Mouse (Mus musculus) hindbrain, embryonic 10.5 days (tissue): ENCODE measurements around the gene Abca13. TPM values are rescaled to one million over a fixed set of nuclear protein-coding genes. Genes with fewer than 3 reads are reported as not detected.
"Not testable (repeated sequence)": the region's sequence is repeated elsewhere in the genome, so short reads cannot be mapped to it uniquely, and the experiment has no call there.

Source experiments
- DNase-seq: peaks from one replicate; pipeline ENCODE4 v3.0.0-alpha.2; 2017; ENCODE audit warnings: low spot score
- H3K27ac ChIP-seq: fragments of 300-500 bp; sonication (generic); 2 replicates; pipeline ENCODE4 v1.5.1; 2016; ENCODE audit warnings: mild to moderate bottlenecking, moderate library complexity
- H3K27me3 ChIP-seq: fragments of 300-500 bp; sonication (generic); 2 replicates; pipeline ENCODE4 v1.6.1; 2016; ENCODE audit warnings: mild to moderate bottlenecking; ENCODE audit not compliant: poor library complexity, insufficient read depth, severe bottlenecking
- H3K36me3 ChIP-seq: fragments of 300-500 bp; sonication (generic); 2 replicates; pipeline ENCODE4 v1.6.1; 2016; ENCODE audit warnings: mild to moderate bottlenecking, moderate library complexity
- H3K4me1 ChIP-seq: fragments of 300-500 bp; sonication (generic); replicated peaks from 2 replicates; pipeline ENCODE4 v1.6.1; 2016; ENCODE audit warnings: mild to moderate bottlenecking
- H3K4me3 ChIP-seq: fragments of 300-500 bp; sonication (generic); 2 replicates; pipeline ENCODE4 v1.5.1; 2016; ENCODE audit warnings: mild to moderate bottlenecking, moderate library complexity
- H3K9me3 ChIP-seq: fragments of 300-500 bp; sonication (generic); 2 replicates; pipeline ENCODE4 v1.6.1; 2016; ENCODE audit warnings: mild to moderate bottlenecking, moderate library complexity
- WGBS: fragments of 180-500 bp; shearing (Covaris S2); methylation state at CpG from one replicate; pipeline ENCODE4 v1.1.7; 2016; 5-methylcytosine and 5-hydroxymethylcytosine counted together
- polyA plus RNA-seq: library from polyadenylated mRNA; unstranded; fragments of >200 nt; fragmentation: Nextera tagmentation; extraction: Ambion mirVana; gene quantifications from 2 replicates; pipeline ENCODE4 v1.2.1, GENCODE M21; 2016

Gene Abca13
- 0.01 TPM in 2 replicates for polyA plus RNA-seq

DNA sequence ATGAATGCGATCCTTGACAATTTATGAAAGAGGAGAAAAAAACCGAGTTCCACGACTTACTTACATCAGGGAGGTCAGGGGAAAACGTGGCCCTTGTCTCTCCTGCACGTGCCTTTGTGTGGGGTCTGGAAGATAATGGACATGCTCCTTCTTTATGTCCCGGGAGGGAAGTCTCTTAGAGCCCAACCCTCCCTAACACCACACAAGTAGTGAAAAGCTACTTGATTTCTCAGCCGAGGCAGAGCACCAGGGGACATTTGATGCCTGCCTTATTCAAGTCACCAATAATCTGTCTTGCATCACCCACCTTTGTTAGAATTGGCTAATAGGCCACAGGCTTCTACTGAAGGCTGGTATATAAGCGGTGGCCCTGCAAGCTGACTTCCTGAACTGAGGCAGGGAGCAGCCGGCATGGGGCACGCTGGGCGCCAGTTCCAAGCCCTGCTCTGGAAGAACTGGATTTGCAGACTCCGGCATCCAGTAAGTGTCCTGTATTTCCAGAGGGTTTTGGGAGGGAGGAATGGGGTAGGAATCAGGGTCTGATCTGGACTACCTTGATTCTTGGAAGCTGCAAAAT, at the start of gene Abca13:
TSS of gene Abca13 (plus strand) at position 388 of the 577 bp plus-strand sequence.
- no peak within 1 kb of the TSS; the same call in 1 of the 2 replicates for H3K27ac ChIP-seq
- WGBS: 42% methylated on average over 12 of the region's 12 CpGs
- no peak for DNase-seq

DNA sequence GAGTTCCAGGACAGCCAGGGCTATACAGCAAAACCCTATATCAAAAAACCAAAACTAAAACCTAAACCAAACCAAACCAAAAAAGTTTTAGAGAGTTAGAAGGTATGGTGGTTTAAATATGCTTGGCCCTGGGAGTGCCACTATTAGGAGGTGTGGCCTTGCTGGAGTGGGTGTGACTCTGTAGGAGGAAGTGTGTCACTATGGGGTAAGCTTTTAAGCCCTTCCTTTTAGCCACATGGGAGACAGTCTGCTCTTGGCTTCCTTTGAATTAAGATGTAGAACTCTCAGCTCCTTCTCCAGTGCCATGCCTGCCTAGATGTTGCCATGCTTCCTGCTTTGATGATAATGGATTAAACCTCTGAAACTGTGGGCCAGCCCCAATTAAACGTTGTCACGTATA, 46.6 kb upstream of the Abca13 start:
- Histone ChIP-seq H3K4me3 (no peak overlapping the region), H3K27ac (no peak overlapping the region), H3K27me3 (no peaks in the 10 kb centered on the region), H3K4me1 (no peaks in the 10 kb centered on the region), H3K36me3 (no peaks in the 10 kb centered on the region), H3K9me3 (no peaks in the 10 kb centered on the region)
- 88% methylated on average over 2 of the region's 2 CpGs for WGBS
- no peak for DNase-seq

More for the DNA sequence above, at the start of gene Abca13:
- H3K36me3 ChIP-seq: no peaks in the 10 kb centered on the region
- H3K9me3 ChIP-seq: no peaks in the 10 kb centered on the region
- peaks cover 6% of the 10 kb centered on the region; the same call in 1 of the 2 replicates for H3K27me3 ChIP-seq
- H3K4me1 ChIP-seq: peaks cover 14% of the 10 kb centered on the region; the same call in 1 of the 2 replicates
- no peak within 1 kb of the TSS for H3K4me3 ChIP-seq

DNA sequence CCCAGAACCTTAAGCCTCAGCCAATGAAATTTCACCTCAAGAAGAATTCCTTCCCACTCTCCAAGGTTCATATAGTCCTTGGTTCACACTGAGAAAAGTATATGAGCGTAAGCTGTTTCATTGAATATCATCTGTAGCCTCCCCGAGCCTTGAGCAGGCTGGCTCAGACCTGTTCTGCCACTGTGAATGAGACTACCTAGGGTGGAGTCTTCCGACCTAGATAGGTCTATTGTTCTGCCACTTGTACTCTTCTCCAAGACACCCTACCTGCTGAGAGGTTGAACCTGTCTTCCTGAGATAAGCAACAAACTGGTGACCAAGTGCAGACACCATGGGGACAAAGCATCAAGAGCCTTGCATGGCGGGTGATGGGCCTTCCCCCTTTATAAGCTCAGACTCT, 45.6 kb upstream of the Abca13 start:
- no peak for DNase-seq
- 95% methylated on average over 4 of the region's 4 CpGs for WGBS

DNA sequence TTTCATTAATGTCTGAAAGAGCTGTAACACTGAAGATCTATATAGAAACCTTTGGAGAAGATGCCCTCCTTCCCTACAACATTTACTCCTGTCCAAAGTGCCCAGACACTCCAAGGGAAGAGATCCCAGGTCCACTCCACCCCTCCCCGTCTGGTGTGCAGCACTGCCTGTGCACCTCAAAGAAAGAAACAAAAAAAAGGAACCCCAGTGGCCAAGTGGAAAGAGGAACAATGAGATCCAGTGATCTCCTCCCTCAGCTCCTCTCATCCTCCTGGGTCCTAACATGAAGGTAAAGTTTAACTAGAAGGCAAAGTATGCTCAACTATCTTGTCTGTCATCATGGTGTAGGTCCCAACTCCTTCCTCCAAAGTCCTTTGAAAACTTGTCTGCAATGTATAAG, 45.1 kb upstream of the Abca13 start:
- Histone ChIP-seq H3K36me3 (no peaks in the 10 kb centered on the region), H3K4me1 (no peaks in the 10 kb centered on the region), H3K9me3 (no peaks in the 10 kb centered on the region), H3K27ac (no peak overlapping the region), H3K27me3 (no peaks in the 10 kb centered on the region), H3K4me3 (no peak overlapping the region)
- no peak for DNase-seq
- 84% methylated on average over 1 of the region's 1 CpGs for WGBS

More for the DNA sequence above, 45.6 kb upstream of the Abca13 start:
- no peak overlapping the region for H3K4me3 ChIP-seq
- no peaks in the 10 kb centered on the region for H3K36me3 ChIP-seq
- H3K27me3 ChIP-seq: no peaks in the 10 kb centered on the region
- H3K27ac ChIP-seq: no peak overlapping the region
- no peaks in the 10 kb centered on the region for H3K4me1 ChIP-seq
- no peaks in the 10 kb centered on the region for H3K9me3 ChIP-seq

DNA sequence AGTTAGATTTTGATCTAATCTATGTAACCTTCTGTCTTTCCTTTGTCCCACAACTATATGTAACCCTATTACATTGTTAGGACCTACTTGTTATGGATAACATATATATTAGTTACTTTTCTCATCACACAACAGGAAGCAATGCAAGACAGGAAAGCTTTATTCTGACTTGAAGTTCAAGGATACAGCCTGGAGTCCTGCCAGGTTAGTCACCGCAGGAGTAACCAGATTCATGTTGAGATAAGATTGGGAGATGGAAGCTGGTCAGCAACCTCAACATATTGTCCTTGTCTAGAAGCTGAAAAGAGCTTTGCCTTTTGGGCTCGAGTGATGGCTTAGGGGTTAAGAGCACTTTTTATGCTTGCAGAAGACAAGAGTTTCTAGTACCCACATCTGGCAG, 43.5 kb upstream of the Abca13 start:
- DNase-seq: no peak
- no peaks in the 10 kb centered on the region for H3K27me3 ChIP-seq
- no peak overlapping the region for H3K27ac ChIP-seq
- 79% methylated on average over 2 of the region's 2 CpGs for WGBS
- no peak overlapping the region for H3K4me3 ChIP-seq
- no peaks in the 10 kb centered on the region for H3K9me3 ChIP-seq
- H3K36me3 ChIP-seq: no peaks in the 10 kb centered on the region
- no peaks in the 10 kb centered on the region for H3K4me1 ChIP-seq

DNA sequence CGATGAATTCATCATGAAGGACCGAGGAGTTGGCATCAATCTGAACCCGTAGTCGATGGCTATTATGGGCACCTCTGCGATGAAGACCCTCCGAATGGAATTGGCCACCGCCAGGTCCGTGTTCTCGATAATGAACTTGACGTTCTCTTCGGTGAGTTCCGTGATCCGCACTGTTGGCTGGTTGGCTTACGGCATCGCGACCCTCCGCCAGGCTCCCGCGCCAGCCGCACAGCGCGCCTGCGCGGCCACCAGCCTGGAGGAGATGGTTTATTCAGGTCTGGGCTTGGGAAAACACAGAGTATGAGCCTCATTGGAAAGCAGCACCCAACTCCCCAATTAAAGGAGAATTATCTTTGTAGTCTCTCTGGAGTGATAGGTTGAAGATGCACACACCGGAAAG, 41.3 kb upstream of the Abca13 start:
- DNase-seq, H3K27ac ChIP-seq: not testable (repeated sequence)
- WGBS: 91% methylated on average over 25 of the region's 25 CpGs

DNA sequence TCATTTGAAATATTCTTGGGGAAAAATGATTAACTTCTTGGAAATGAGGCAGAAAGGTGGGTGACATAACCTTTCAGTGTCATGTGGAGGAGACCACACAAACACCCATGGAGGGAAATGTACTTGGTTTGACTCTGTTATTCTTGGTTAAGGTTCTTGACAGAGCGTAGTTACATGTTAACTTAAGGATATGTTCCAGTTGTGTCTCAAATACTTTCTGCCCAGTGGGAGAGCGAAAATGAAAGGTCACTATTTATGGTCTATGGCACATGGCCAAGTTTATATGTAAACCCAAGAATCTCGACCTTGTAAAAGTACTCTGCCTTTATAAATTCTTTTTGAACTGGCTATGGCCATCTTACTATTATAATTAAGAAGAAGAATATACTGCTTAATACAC, 31.8 kb upstream of the Abca13 start:
- Histone ChIP-seq H3K9me3 (no peaks in the 10 kb centered on the region), H3K36me3 (no peaks in the 10 kb centered on the region), H3K4me1 (no peaks in the 10 kb centered on the region), H3K27ac (no peak overlapping the region), H3K4me3 (no peak overlapping the region), H3K27me3 (no peaks in the 10 kb centered on the region)
- 86% methylated on average over 3 of the region's 3 CpGs for WGBS
- no peak for DNase-seq

More for the DNA sequence above, 41.3 kb upstream of the Abca13 start:
- not testable (repeated sequence) for H3K4me1 ChIP-seq, H3K4me3 ChIP-seq, H3K9me3 ChIP-seq, H3K27me3 ChIP-seq, H3K36me3 ChIP-seq

DNA sequence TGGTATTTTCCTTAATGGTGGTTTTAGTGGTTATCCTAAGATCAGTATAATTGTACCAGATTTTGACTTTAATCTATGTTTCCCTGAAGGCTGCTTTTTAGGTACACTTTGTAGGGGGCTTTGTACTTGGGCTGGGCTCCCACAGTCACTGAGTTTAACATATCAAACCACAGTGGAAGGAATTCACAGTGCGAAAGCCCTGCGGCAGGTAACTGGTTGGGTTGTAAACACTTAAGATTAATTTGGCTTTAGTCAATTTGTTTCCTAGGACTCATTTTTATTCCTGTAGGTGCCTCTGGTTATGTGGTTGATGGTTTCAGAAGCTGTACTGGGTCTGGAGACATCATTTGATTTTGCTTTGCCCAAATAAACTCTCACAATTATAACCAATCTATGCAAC, 24.4 kb upstream of the Abca13 start:
- no peaks in the 10 kb centered on the region for H3K36me3 ChIP-seq

DNA sequence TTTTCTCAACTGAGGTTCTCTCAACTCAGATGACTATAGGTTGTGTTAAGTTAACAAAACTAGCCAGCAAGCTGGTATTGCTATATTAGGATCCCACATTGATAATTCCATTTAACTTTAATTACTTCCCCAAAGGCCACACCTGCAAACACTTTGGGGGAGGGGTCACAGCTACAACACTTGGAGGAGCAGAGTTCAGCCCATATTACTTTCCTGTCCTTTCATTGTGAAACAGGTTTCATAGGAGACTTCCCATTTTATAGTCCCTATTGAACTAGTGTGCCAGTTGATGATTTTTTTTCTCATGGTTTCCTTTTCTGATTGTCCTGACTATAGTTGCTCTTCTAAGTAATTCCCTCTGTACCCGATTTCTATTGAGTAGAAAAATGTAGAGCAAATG, 10.3 kb upstream of the Abca13 start:
- WGBS: 88% methylated on average over 1 of the region's 1 CpGs
- no peak overlapping the region for H3K4me3 ChIP-seq
- H3K36me3 ChIP-seq: no peaks in the 10 kb centered on the region
- H3K4me1 ChIP-seq: no peaks in the 10 kb centered on the region
- DNase-seq: no peak
- H3K27me3 ChIP-seq: no peaks in the 10 kb centered on the region
- H3K9me3 ChIP-seq: no peaks in the 10 kb centered on the region
- H3K27ac ChIP-seq: no peak overlapping the region

More for the DNA sequence above, 24.4 kb upstream of the Abca13 start:
- no peaks in the 10 kb centered on the region for H3K9me3 ChIP-seq
- H3K27ac ChIP-seq: no peak overlapping the region
- no peak for DNase-seq
- no peaks in the 10 kb centered on the region for H3K27me3 ChIP-seq
- WGBS: 92% methylated on average over 2 of the region's 2 CpGs
- no peak overlapping the region for H3K4me3 ChIP-seq
- H3K4me1 ChIP-seq: no peaks in the 10 kb centered on the region

DNA sequence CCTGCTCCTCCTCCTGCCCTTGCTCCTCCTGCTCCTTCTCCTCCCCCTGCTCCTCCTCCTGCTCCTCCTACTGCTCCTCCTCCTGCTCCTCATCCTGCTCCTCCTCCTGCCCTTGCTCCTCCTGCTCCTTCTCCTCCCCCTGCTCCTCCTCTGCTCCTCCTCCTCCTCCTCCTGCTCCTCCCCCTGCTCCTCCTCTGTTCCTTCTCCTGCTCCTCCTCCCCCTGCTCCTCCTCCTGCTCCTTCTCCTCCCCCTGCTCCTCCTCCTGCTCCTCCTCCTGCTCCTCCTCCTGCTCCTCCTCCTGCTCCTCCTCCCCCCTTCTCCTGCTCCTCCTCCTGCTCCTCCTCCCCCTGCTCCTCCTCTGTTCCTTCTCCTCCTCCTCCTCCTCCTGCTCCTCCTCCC, 2.3 kb upstream of the Abca13 start:
- H3K36me3 ChIP-seq, H3K27ac ChIP-seq, H3K4me3 ChIP-seq, DNase-seq, H3K27me3 ChIP-seq, H3K9me3 ChIP-seq: not testable (repeated sequence)
- H3K4me1 ChIP-seq: peaks cover 14% of the 10 kb centered on the region; the same call in 1 of the 2 replicates

DNA sequence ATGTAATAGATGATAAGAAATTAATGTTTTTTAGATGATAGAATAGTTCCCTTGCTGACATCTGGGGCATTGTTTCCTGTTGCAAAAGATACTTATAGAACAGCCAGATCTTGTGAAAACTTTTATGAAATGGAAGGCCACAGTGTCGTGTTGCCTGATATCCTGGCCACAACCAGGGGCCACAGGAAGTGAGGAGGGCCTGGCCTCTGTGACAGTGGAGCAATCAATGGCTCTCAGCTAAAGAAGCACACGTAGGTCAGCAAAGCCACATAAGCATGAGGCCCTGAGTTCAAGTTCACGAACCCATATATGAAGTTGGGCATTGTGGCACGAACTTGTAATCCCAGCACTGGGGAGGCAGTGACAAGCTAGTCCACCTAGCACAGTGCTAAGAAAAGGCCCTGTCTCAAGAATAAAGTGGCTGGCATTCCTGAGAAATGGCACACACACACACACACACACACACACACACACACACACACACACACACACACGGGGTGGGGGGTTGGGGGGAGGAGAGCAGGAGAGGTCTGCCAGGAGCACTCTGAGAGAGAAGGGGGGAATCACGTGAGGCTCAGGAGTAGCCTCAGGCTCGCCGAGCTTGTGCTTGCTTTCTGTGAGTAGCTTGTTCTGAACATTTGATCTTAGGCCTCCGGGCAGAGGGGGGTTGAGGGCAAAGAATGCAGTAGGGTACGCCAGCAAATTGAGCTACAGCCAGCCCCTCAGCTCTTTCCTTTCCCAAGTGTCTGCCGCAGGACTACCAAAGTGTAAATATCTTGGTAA, 779 bp upstream of the Abca13 start:
- DNase-seq: peak; percentile 43
- Histone ChIP-seq H3K9me3 (no peaks in the 10 kb centered on the region), H3K4me1 (peaks cover 14% of the 10 kb centered on the region; the same call in 1 of the 2 replicates), H3K27me3 (peaks cover 6% of the 10 kb centered on the region; the same call in 1 of the 2 replicates), H3K36me3 (no peaks in the 10 kb centered on the region), H3K27ac (no peak overlapping the region), H3K4me3 (no peak overlapping the region)
- 45% methylated on average over 11 of the region's 11 CpGs for WGBS

DNA sequence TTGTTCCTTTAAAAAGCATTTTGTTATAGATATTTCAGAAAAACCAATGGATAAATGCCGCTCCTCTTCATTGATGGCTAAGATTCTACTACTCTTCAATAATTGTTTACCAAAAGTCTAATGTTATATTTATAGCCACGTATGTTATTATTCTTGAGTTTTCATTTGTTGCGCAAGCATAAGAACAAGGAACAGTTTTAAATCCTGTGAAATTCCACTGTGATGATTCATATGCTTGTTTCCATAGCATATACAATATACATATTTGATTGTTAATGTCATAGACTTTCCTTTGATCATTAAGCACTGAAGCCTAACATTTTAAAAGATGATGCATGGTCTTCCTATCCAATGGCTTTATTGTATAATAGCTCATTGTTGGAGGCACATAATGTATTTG, 3.1 kb downstream of the Abca13 start:
- no peaks in the 10 kb centered on the region for H3K27me3 ChIP-seq
- H3K27ac ChIP-seq: no peak overlapping the region
- peaks cover 14% of the 10 kb centered on the region; the same call in 1 of the 2 replicates for H3K4me1 ChIP-seq
- WGBS: 98% methylated on average over 3 of the region's 3 CpGs
- no peaks in the 10 kb centered on the region for H3K9me3 ChIP-seq
- no peak for DNase-seq
- H3K36me3 ChIP-seq: no peaks in the 10 kb centered on the region
- no peak overlapping the region for H3K4me3 ChIP-seq

DNA sequence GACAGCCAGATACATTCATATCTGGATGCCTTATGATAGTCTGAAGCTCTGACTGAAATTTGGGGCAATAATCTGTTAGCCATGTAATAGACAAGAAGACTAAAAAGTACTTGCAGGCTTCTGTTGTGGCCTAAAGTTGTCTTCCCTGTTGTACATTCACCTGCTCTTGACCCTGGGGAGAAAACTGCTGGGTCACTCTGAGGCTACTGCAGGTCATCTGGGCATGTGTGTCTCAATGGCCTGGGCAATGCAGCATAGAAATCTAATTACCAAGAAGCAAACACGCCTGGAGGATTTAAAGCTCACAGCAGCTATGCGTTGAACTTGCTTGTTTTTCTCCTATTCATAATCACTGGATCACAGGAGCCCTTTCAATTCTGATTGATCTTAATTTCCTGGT, 8.1 kb downstream of the Abca13 start:
- Histone ChIP-seq H3K4me1 (no peaks in the 10 kb centered on the region), H3K27me3 (no peaks in the 10 kb centered on the region), H3K27ac (no peak overlapping the region), H3K4me3 (no peak overlapping the region), H3K9me3 (no peaks in the 10 kb centered on the region), H3K36me3 (no peaks in the 10 kb centered on the region)
- 80% methylated on average over 2 of the region's 2 CpGs for WGBS
- DNase-seq: no peak
